Mouse (Mus musculus): ENCODE results near the gene Otub1.

DNA sequence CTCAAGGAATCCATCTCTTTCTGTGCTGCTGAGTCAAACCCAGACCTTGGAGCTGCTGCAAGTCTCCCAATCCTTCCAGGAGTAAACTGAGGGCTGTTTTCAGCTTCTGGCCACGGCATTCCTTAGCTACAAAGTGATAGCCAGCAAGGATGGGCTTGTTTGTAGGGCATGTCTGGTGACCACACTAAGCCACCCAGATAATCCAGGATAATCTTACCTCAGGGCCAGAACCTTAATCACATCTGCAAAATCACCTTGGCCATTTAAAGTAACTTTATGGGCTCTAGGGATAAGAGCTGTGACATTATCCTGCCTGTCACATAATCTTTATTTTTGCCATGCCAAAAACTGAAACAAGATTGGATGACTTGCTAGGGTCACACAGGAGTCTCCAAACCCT, 6.1 kb upstream of the Otub1 start:
- no peak for TF ChIP-seq CTCF (IDR thresholded peaks at IDR 0.05; ENCODE audit: borderline replicate concordance, insufficient read depth, low read depth, low read length)
- no peak for TF ChIP-seq POLR2A (IDR thresholded peaks at IDR 0.05; ENCODE audit: borderline replicate concordance, insufficient read depth, low read length)

Measured in cerebellum, adult 2 months (tissue).